Mouse (Mus musculus) R1 (cell line): ENCODE data around the gene Olfr385.
"Not testable (repeated sequence)": the region's sequence is repeated elsewhere in the genome, so short reads cannot be mapped to it uniquely, and the experiment has no call there.

ENCODE experiments used
- DNase-seq: peaks from one replicate; pipeline ENCODE4 v3.0.0-alpha.2; 2018; ENCODE audit warnings: low read depth, low spot score

The Olfr385 gene

DNA sequence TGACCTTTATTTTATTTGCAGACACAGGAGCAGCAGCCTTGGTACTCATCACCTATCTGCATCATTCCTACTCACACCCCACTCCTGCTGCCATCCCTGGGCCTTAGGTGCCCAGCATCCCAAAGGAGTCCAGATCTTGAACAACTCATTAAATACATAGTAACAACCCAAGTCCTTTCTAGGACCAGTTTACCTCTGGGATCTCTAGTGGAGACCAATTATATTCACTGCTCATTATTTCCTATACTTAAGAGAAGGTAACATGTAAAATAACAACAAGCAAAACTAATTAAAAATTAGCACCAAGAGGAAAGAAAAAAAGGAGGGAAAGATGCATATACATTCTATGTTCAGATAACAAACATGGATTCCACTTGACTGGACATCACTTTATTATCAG is at the start of gene Olfr385:
TSS of gene Olfr385 (minus strand) at position 101 of the 400 bp plus-strand sequence.
- no peak for DNase-seq

- DNase-seq, result no peak
These were observed 5.5 kb upstream of the Olfr385 start, which contains the start of gene Olfr384 for GRCm38 (mm10) chr11:73598294-73598693. Gene Olfr384, plus strand, starts transcription at chr11:73598594.

GRCm38 (mm10) chr11:73583188-73583587 is 9.6 kb downstream of the Olfr385 start:
- not testable (repeated sequence) for DNase-seq

DNA sequence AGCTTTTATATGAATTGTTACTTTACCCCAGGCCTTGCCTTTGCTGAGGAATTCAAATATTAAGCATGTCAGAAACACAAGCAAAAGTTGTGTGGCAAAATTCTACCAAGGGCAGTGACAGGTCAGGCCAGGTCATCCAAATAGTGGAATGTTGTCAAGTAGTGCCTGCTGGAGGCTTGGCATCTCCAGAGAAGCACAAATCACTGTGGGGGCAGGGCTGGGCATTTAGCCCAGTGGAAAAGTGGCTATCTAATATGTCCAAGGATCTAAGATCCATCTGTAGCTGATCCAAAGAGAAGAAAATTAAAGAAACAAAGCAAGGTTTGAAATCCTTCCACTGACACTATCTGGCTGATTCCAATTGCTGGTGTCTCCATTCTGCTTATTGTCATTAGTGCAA is 12.9 kb downstream of the Olfr385 start:
- no peak for DNase-seq
